Mouse (Mus musculus) MEL (cell line): ENCODE data around the gene Tmem147.

Source experiments
- CTCF ChIP-seq, 3 experiments: IDR thresholded peaks in 2 of 3; conservative IDR thresholded peaks in 1 of 3; 2 replicates each; pipeline ENCODE4 v1.5.1; 2011 to 2012; ENCODE audit warnings: low read length in 3 of 3, low read depth in 2 of 3, mild to moderate bottlenecking in 2 of 3, improper control_type of control experiment in 1 of 3, inconsistent platforms in 1 of 3, mixed read lengths in 1 of 3, moderate library complexity in 1 of 3; ENCODE audit not compliant: control insufficient read depth in 1 of 3, insufficient read depth in 1 of 3, poor library complexity in 1 of 3, severe bottlenecking in 1 of 3
- GABPA ChIP-seq: IDR thresholded peaks from 2 replicates; pipeline ENCODE4 v1.6.1; 2012; ENCODE audit warnings: low read depth, mild to moderate bottlenecking, inconsistent platforms, low read length, improper control_type of control experiment, moderate library complexity
- GATA1 ChIP-seq: IDR thresholded peaks from 2 replicates; pipeline ENCODE4 v1.6.1; 2011; ENCODE audit warnings: low read depth, low read length, improper control_type of control experiment
- MAZ ChIP-seq: IDR thresholded peaks from 2 replicates; pipeline ENCODE4 v1.6.1; 2012; ENCODE audit warnings: low read depth, mild to moderate bottlenecking, inconsistent platforms, low read length, improper control_type of control experiment
- NRF1 ChIP-seq: IDR thresholded peaks from 2 replicates; pipeline ENCODE4 v1.6.1; 2014; ENCODE audit warnings: low read depth, mild to moderate bottlenecking, inconsistent platforms, low read length, improper control_type of control experiment, moderate library complexity; ENCODE audit not compliant: poor library complexity, insufficient read depth, severe bottlenecking
- POLR2A ChIP-seq, 2 experiments: IDR thresholded peaks; 2 replicates each; pipeline ENCODE4 v1.6.1; 2011 to 2012; ENCODE audit warnings: low read length in 2 of 2, mild to moderate bottlenecking in 2 of 2, control low read depth in 1 of 2, improper control_type of control experiment in 1 of 2, low read depth in 1 of 2, moderate library complexity in 1 of 2; ENCODE audit not compliant: control insufficient read depth in 1 of 2, insufficient read depth in 1 of 2, poor library complexity in 1 of 2
- POLR2AphosphoS5 ChIP-seq: IDR thresholded peaks from 2 replicates; pipeline ENCODE4 v1.6.1; 2012; ENCODE audit warnings: low read depth, borderline replicate concordance, mild to moderate bottlenecking, inconsistent platforms, low read length, moderate library complexity, mixed read lengths
- RCOR1 ChIP-seq: IDR thresholded peaks from 2 replicates; pipeline ENCODE4 v1.6.1; 2012; ENCODE audit warnings: low read depth, mild to moderate bottlenecking, inconsistent platforms, low read length, improper control_type of control experiment
- TBP ChIP-seq: IDR thresholded peaks from 2 replicates; pipeline ENCODE4 v1.8.0; 2011; ENCODE audit warnings: low read depth, low read length, improper control_type of control experiment

DNA sequence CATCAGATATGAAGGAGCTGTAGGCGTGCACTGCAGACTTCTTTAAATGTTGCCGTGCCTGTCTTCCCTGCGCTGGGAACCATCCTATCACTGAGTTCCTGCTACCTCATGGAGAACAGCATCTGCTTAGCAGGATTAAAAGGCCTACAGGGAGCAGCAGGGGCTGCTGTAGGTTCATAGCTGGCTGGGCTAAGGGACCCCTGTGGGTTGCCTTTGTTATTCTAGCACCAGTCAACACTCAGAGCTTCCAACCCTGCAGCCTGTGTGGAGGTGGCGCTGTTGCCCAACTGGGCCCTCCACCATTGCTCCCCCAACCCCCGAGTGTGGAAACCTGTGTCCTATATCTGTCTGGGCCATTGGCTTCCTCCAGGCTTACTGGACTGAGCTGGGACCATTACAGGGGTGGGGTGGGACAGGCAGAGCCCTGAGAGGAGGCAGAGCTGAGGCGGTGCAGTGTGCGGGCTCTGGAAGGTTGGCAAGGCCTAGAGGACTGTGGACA is 47.8 kb upstream of the Tmem147 start:
- TF ChIP-seq NRF1: no peak
- no peak for TF ChIP-seq MAZ
- TF ChIP-seq CTCF (IDR thresholded peaks at IDR 0.05 in 2 of 3, conservative IDR thresholded peaks at IDR 0.05 in 1 of 3; ENCODE audit: control insufficient read depth in 1 of 3, insufficient read depth in 1 of 3, low read depth in 2 of 3, low read length in 3 of 3, poor library complexity in 1 of 3, severe bottlenecking in 1 of 3): no peak; a peak in 1 of 6 replicates
- no peak for TF ChIP-seq TBP
- no peak for TF ChIP-seq GABPA
- TF ChIP-seq POLR2AphosphoS5: no peak
- no peak for TF ChIP-seq GATA1
- TF ChIP-seq RCOR1: no peak
- no peak for TF ChIP-seq POLR2A (IDR thresholded peaks at IDR 0.05; ENCODE audit: control insufficient read depth in 1 of 2, insufficient read depth in 1 of 2, low read depth in 1 of 2, low read length in 2 of 2, poor library complexity in 1 of 2)
